Mouse (Mus musculus) mouse embryonic stem cell (cell line): ENCODE data around the gene Prkce.

Source experiments
- in situ Hi-C, 2 experiments: fragments of 300-500 bp; cut with MboI; formaldehyde crosslinking; loops; 1 replicate in 1 of 2; 3 replicates in 1 of 2; pipeline ENCODE4 v1.14.3; 2019 to 2020; ENCODE audit warnings: low sequenced_read_pairs in 2 of 2, low pct_unique_long_range_greater_than_20kb in 1 of 2, mixed read lengths in 1 of 2; ENCODE audit not compliant: unreplicated experiment in 1 of 2

Gene Prkce

GRCm38 (mm10) chr17:86690871-86691390 lies 523.3 kb downstream of the Prkce start:
- in situ Hi-C loops: no loop called here

- in situ Hi-C loops: no loop called here
Observed at GRCm38 (mm10) chr17:86697751-86698150, 530.2 kb downstream of the Prkce start.

GRCm38 (mm10) chr17:86703336-86703735 lies 535.8 kb downstream of the Prkce start:
- in situ Hi-C loops: no loop called here

- in situ Hi-C loops: no loop called here
Observed at GRCm38 (mm10) chr17:86705236-86705635, 537.7 kb downstream of the Prkce start.

GRCm38 (mm10) chr17:86706467-86706866 lies 538.9 kb downstream of the Prkce start:
- in situ Hi-C loops: no loop called here
